Mouse (Mus musculus) activated CD4-positive, CD25-positive, alpha-beta regulatory T cell (primary cell): Measurements from ENCODE around the gene Usp9y. TPM values are rescaled to one million over a fixed set of nuclear protein-coding genes. Genes with fewer than 3 reads are reported as not detected.

Source experiments
- polyA plus RNA-seq, 2 experiments: library from polyadenylated mRNA; unstranded; fragments of 100-300 nt; shearing (Covaris generic); gene quantifications; one replicate each; pipeline ENCODE4 v1.2.1; 2017

Usp9y gene
- polyA plus RNA-seq, result not detected

GRCm38 (mm10) chrY:1459682-1460081 is at the start of gene Usp9y:
Usp9y (minus strand) TSS chrY:1459782.

DNA sequence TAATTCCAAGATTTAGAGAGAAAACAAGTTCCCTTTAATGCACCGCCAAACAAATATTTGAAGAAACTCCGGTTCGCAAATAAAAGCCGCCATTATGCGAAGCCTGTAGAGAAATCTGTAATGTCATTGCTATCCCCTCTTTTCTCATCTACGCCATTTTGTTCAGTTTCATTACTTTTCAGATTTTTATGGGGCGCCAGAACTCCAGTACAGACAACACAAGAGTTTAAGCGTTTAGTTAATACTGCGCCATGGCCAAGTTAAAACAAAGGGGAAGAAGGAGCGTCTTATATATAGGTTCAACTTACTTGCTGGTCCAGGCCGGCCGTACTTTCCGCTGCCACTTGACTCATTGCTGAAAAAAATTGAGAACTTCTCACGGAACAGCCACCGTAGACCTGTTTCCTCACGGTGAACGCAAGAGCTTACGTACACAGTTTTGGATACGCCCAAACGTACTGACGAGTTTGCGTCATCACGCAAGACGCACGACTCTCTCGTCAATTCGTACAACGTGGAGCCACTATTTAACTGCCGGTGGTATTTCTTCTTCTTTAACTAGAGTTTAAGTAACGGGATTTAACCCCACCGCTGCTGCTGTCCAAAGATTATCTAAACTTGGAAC is 173.3 kb downstream of the Usp9y start, which contains the start of gene Ddx3y:
TSS of gene Ddx3y (minus strand) at position 459 of the 625 bp plus-strand sequence.

Other genes with a start within 250 kb of the Usp9y start
- gene Uty, start 214.0 kb downstream of the Usp9y start, polyA plus RNA-seq, result 10 to 100 TPM; 31.5 to 35.4 TPM
- gene Ddx3y, start 173.2 kb downstream of the Usp9y start, polyA plus RNA-seq, result 10 to 100 TPM; 80.8 to 85.3 TPM